8 mouse cellular contexts compared by ENCODE assay signal in the genomic region with DNA sequence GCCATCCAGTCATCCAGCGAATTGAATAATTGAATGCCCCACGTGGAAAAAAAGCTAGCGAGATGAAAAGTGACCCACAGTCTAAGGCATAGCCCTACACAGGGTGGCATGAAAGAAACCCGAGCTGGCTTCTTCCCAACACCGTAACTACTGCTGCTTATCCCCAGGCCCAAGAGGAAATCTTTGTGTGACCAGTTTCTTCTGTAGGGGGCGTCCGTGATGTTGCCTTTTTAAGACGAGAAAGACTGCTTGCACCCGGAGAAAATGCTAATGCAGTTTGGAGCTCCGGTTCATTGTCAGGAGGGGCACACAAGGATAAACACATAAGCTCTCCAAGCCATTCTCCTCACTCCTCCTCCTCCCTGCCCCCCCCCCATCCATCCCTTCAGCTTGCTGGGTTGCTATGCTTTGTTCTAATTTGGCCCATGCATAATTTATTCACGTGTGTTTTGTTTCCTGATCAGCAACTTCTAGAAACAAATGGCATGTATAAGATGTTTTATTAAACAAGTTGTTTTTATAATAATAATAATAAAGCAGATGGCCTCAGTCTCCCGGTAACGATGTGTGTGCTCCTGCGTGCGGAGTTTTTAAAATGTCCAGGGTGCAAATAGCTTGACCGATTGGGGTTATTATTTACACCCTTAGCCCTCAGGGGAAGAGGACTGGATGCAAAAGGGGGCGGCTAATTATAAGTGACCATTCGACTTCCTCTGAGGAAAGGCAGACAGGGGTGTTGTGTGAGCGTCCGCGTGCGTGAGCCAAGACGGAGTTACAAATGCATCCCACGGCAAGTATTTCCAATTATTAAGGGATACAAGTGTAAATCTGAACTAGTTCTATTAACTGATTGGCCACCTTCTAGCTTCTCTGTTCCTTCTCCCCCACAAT. TPM values are rescaled to one million over a fixed set of nuclear protein-coding genes. Genes with fewer than 3 reads are reported as not detected.
DNase-seq lines count a peak whose midpoint lies in the region; ATAC-seq and TF ChIP-seq lines count a peak whose summit lies in the region.

No protein-coding gene starts in this region.

- peak; percentile 45 for TF ChIP-seq CTCF in layer of hippocampus, adult 2 months (conservative IDR thresholded peaks at IDR 0.05)
- TF ChIP-seq CTCF in olfactory bulb, adult 2 months (IDR thresholded peaks at IDR 0.05; ENCODE audit: insufficient read depth, low read depth, low read length) = no peak

- H3K27ac ChIP-seq in layer of hippocampus, adult 2 months = peak overlapping the region; percentile 92
- H3K27ac ChIP-seq in embryonic facial prominence, embryonic 14.5 days (replicated peaks; ENCODE audit: low read depth, low read length) = no peak overlapping the region
- no peak overlapping the region for H3K27ac ChIP-seq in intestine, embryonic 16.5 days (ENCODE audit: low read length)
- H3K27ac ChIP-seq in olfactory bulb, adult 2 months (ENCODE audit: insufficient read depth, low read depth, low read length) = peak overlapping the region; percentile 73; the same call in 1 of the 2 replicates

- no peak for ATAC-seq in embryonic facial prominence, embryonic 14.5 days (ENCODE audit: low read depth)
- ATAC-seq in intestine, embryonic 16.5 days = no peak
- no peak for ATAC-seq in erythroid progenitor cell, adult 5-6 weeks (replicated peaks; ENCODE audit: low FRiP score, poor library complexity, severe bottlenecking)

- peak overlapping the region; percentile 68; the same call in 1 of the 2 replicates for H3K9ac ChIP-seq in embryonic facial prominence, embryonic 14.5 days (ENCODE audit: low read depth, low read length)
- peak overlapping the region; percentile 73; the same call in 1 of the 2 replicates for H3K9ac ChIP-seq in intestine, embryonic 16.5 days (ENCODE audit: low read depth, low read length)

- 1% methylated on average over 24 of the region's 24 CpGs for WGBS in embryonic facial prominence, embryonic 14.5 days
- 11% methylated on average over 24 of the region's 24 CpGs for WGBS in intestine, embryonic 16.5 days
- WGBS in olfactory bulb, adult 2 months = 5% methylated on average over 24 of the region's 24 CpGs

- peaks cover 36% of the 10 kb centered on the region for H3K27me3 ChIP-seq in embryonic facial prominence, embryonic 14.5 days (replicated peaks; ENCODE audit: control insufficient read depth, insufficient read depth, low read length)
- no peaks in the 10 kb centered on the region for H3K27me3 ChIP-seq in intestine, embryonic 16.5 days (replicated peaks; ENCODE audit: control insufficient read depth, insufficient read depth, low read length)

- H3K4me2 ChIP-seq in embryonic facial prominence, embryonic 14.5 days (ENCODE audit: low read depth, low read length) = peak overlapping the region; percentile 100
- peak overlapping the region; percentile 99 for H3K4me2 ChIP-seq in intestine, embryonic 16.5 days (ENCODE audit: low read depth, low read length)

- no peaks in the 10 kb centered on the region for H3K36me3 ChIP-seq in embryonic facial prominence, embryonic 14.5 days (ENCODE audit: control insufficient read depth, insufficient read depth, low read length)
- no peaks in the 10 kb centered on the region for H3K36me3 ChIP-seq in intestine, embryonic 16.5 days (ENCODE audit: control insufficient read depth, insufficient read depth, low read length)

- H3K4me3 ChIP-seq in layer of hippocampus, adult 2 months = peak overlapping the region; percentile 69
- H3K4me3 ChIP-seq in embryonic facial prominence, embryonic 14.5 days (ENCODE audit: low read depth, low read length) = peak overlapping the region; percentile 68
- peak overlapping the region; percentile 78 for H3K4me3 ChIP-seq in intestine, embryonic 16.5 days (ENCODE audit: low read length)
- peak overlapping the region; percentile 73 for H3K4me3 ChIP-seq in olfactory bulb, adult 2 months (ENCODE audit: insufficient read depth, low read depth, low read length)

- no peak for TF ChIP-seq POLR2A in olfactory bulb, adult 2 months (IDR thresholded peaks at IDR 0.05; ENCODE audit: insufficient read depth, low read depth, low read length)

- H3K9me3 ChIP-seq in embryonic facial prominence, embryonic 14.5 days (ENCODE audit: control insufficient read depth, low read length) = no peaks in the 10 kb centered on the region
- no peaks in the 10 kb centered on the region for H3K9me3 ChIP-seq in intestine, embryonic 16.5 days (ENCODE audit: control insufficient read depth, low read length)

- peaks cover 22% of the 10 kb centered on the region for H3K4me1 ChIP-seq in embryonic facial prominence, embryonic 14.5 days (ENCODE audit: control insufficient read depth, insufficient read depth, low read length)
- peaks cover 14% of the 10 kb centered on the region for H3K4me1 ChIP-seq in intestine, embryonic 16.5 days (ENCODE audit: control insufficient read depth, insufficient read depth, low read length)
- peaks cover 6% of the 10 kb centered on the region; the same call in 1 of the 2 replicates for H3K4me1 ChIP-seq in olfactory bulb, adult 2 months (ENCODE audit: control insufficient read depth, insufficient read depth, low read length)

- DNase-seq in layer of hippocampus, adult 2 months (ENCODE audit: low spot score in 2 of 2) = no peak
- no peak for DNase-seq in layer of hippocampus, adult 8-10 months (ENCODE audit: low spot score in 2 of 2)
- DNase-seq in brain, adult 2 months (ENCODE audit: low read depth, low spot score) = peak; percentile 68
- DNase-seq in embryonic facial prominence, embryonic 14.5 days (ENCODE audit: low spot score) = peak; percentile 42
- DNase-seq in gastrocnemius, postnatal 10 days = no peak

RNA-seq across cellular contexts. Expression of gene Dpf3, which starts 2.4 kb away (rescaled TPM):
- 10 to 100 TPM; 27.4 to 29.4 TPM for total RNA-seq in layer of hippocampus, adult 2 months (2021)
- 10 to 100 TPM; 16.3 to 26.0 (median 20.2) TPM for total RNA-seq in layer of hippocampus, adult 8-10 months (2022)
- 4.3 and 6.1 TPM in 2 replicates for polyA plus RNA-seq in embryonic facial prominence, embryonic 14.5 days (2014; fragmentation: Nextera tagmentation; extraction: Ambion mirVana)
- 7.4 and 8.0 TPM in 2 replicates for polyA plus RNA-seq in intestine, embryonic 16.5 days (2015; fragmentation: Nextera tagmentation; extraction: Ambion mirVana)
- not detected in 2 replicates for polyA plus RNA-seq in olfactory bulb, adult 2 months (2012; ENCODE audit: insufficient read depth, insufficient read length, low replicate concordance, missing spikeins)
- total RNA-seq in gastrocnemius, postnatal 10 days (2021) = 10 to 100 TPM; 20.4 to 26.2 TPM
- 40.7 and 45.0 TPM in 2 replicates for total RNA-seq in erythroid progenitor cell, adult 5-6 weeks (2015; ENCODE audit: low replicate concordance)
- total RNA-seq in erythroid progenitor cell, adult 5-6 weeks (2017; ENCODE audit: low replicate concordance) = 152 and 194 TPM in 2 replicates

RNA-seq across cellular contexts. Expression of gene Dcaf4, which starts 35.2 kb away (rescaled TPM):
- total RNA-seq in layer of hippocampus, adult 2 months (2021) = 10 to 100 TPM; 29.0 to 30.3 TPM
- 10 to 100 TPM; 29.4 to 35.6 (median 30.6) TPM for total RNA-seq in layer of hippocampus, adult 8-10 months (2022)
- 32.8 and 34.7 TPM in 2 replicates for polyA plus RNA-seq in embryonic facial prominence, embryonic 14.5 days (2014; fragmentation: Nextera tagmentation; extraction: Ambion mirVana)
- polyA plus RNA-seq in intestine, embryonic 16.5 days (2015; fragmentation: Nextera tagmentation; extraction: Ambion mirVana) = 24.6 and 29.5 TPM in 2 replicates
- not detected in 2 replicates for polyA plus RNA-seq in olfactory bulb, adult 2 months (2012; ENCODE audit: insufficient read depth, insufficient read length, low replicate concordance, missing spikeins)
- total RNA-seq in gastrocnemius, postnatal 10 days (2021) = 10 to 100 TPM; 26.1 to 26.5 TPM
- 1.8 and 3.8 TPM in 2 replicates for total RNA-seq in erythroid progenitor cell, adult 5-6 weeks (2015; ENCODE audit: low replicate concordance)
- 3.0 and 5.3 TPM in 2 replicates for total RNA-seq in erythroid progenitor cell, adult 5-6 weeks (2017; ENCODE audit: low replicate concordance)

Comparison
In these comparisons a context has a peak if more than half of its experiments do, and no peak if none do; other contexts are left out.
1. DNase-seq: peak in brain, adult 2 months (single experiment) and embryonic facial prominence, embryonic 14.5 days (single experiment); none in layer of hippocampus, adult 2 months (0 of 2), layer of hippocampus, adult 8-10 months (0 of 2) and gastrocnemius, postnatal 10 days (single experiment).
2. H3K27ac ChIP-seq: peak in layer of hippocampus, adult 2 months (single experiment) and olfactory bulb, adult 2 months (single experiment); none in embryonic facial prominence, embryonic 14.5 days (single experiment) and intestine, embryonic 16.5 days (single experiment).
3. RNA of gene Dcaf4, which starts 35.2 kb away (total RNA-seq): 29.4 to 35.6 TPM in layer of hippocampus, adult 8-10 months, 29.0 to 30.3 TPM in layer of hippocampus, adult 2 months and 26.1 to 26.5 TPM in gastrocnemius, postnatal 10 days; 1.8 to 5.3 TPM in erythroid progenitor cell, adult 5-6 weeks; every median in the first group is over 4 times any median in the second.
4. Peak in every context shown above with its lines, with median percentiles within 50 percentile points of each other: H3K4me3 ChIP-seq.